Mouse (Mus musculus) limb, embryonic 11.5 days (tissue): ENCODE data around the gene Mical2. TPM values are rescaled to one million over a fixed set of nuclear protein-coding genes. Genes with fewer than 3 reads are reported as not detected.

Source experiments
- ATAC-seq: fragments of 200-750 bp; cut with Nextera tagmentation; 2 replicates; pipeline ENCODE4 v1.8.0; 2017; ENCODE audit warnings: low read depth; ENCODE audit not compliant: insufficient number of reproducible peaks, low FRiP score, low TSS enrichment
- DNase-seq: peaks from one replicate; pipeline ENCODE4 v3.0.0-alpha.2; 2015; ENCODE audit warnings: low spot score
- H3K27ac ChIP-seq: fragments of 300-500 bp; sonication (generic); replicated peaks from 2 replicates; pipeline ENCODE4 v1.5.1; 2014; ENCODE audit warnings: low read depth, mild to moderate bottlenecking, low read length
- H3K27me3 ChIP-seq: fragments of 300-500 bp; sonication (generic); 2 replicates; pipeline ENCODE4 v1.6.1; 2014; ENCODE audit warnings: mild to moderate bottlenecking, low read length, mixed read lengths; ENCODE audit not compliant: control insufficient read depth, insufficient read depth
- H3K36me3 ChIP-seq: fragments of 300-500 bp; sonication (generic); 2 replicates; pipeline ENCODE4 v1.6.1; 2014; ENCODE audit warnings: mild to moderate bottlenecking, low read length, moderate library complexity, mixed read lengths; ENCODE audit not compliant: control insufficient read depth, insufficient read depth
- H3K4me1 ChIP-seq: fragments of 300-500 bp; sonication (generic); 2 replicates; pipeline ENCODE4 v1.6.1; 2014; ENCODE audit warnings: low read length, mixed read lengths; ENCODE audit not compliant: control insufficient read depth, insufficient read depth
- H3K4me2 ChIP-seq: fragments of 300-500 bp; sonication (generic); 2 replicates; pipeline ENCODE4 v1.6.1; 2014; ENCODE audit warnings: low read depth, mild to moderate bottlenecking, moderate library complexity; ENCODE audit not compliant: severe bottlenecking
- H3K4me3 ChIP-seq: fragments of 300-500 bp; sonication (generic); 2 replicates; pipeline ENCODE4 v1.5.1; 2014; ENCODE audit warnings: low read depth, low read length
- H3K9ac ChIP-seq: fragments of 300-500 bp; sonication (generic); 2 replicates; pipeline ENCODE4 v1.6.1; 2014; ENCODE audit warnings: mild to moderate bottlenecking, low read length
- H3K9me3 ChIP-seq: fragments of 300-500 bp; sonication (generic); 2 replicates; pipeline ENCODE4 v1.6.1; 2016; ENCODE audit warnings: low read length; ENCODE audit not compliant: control insufficient read depth
- WGBS: fragments of 180-500 bp; shearing (Covaris S2); extraction: QIAGEN DNeasy Blood & Tissue Kit; methylation state at CpG from one replicate; pipeline ENCODE4 v1.1.7; 2014; 5-methylcytosine and 5-hydroxymethylcytosine counted together
- polyA plus RNA-seq: library from polyadenylated mRNA; unstranded; fragments of >200 nt; fragmentation: Nextera tagmentation; extraction: Ambion mirVana; gene quantifications from 2 replicates; pipeline ENCODE4 v1.2.1, GENCODE M21; 2014

Mical2 gene
- polyA plus RNA-seq, 1 experiment from 2014 or later: 2.3 TPM

GRCm38 (mm10) chr7:112326852-112327251 is 101.2 kb downstream of the Mical2 start:
- Histone ChIP-seq H3K4me3 (no peak overlapping the region), H3K27me3 (no peaks in the 10 kb centered on the region), H3K4me1 (no peaks in the 10 kb centered on the region), H3K9me3 (no peaks in the 10 kb centered on the region), H3K9ac (no peak overlapping the region), H3K36me3 (no peaks in the 10 kb centered on the region), H3K4me2 (no peak overlapping the region), H3K27ac (no peak overlapping the region)
- ATAC-seq (no peak), DNase-seq (no peak)
- WGBS: 93% methylated on average over 4 of the region's 4 CpGs

- H3K9me3 ChIP-seq: no peaks in the 10 kb centered on the region
- H3K27ac ChIP-seq: no peak overlapping the region
- no peak overlapping the region for H3K9ac ChIP-seq
- no peaks in the 10 kb centered on the region for H3K4me1 ChIP-seq
- H3K4me2 ChIP-seq: no peak overlapping the region
- no peaks in the 10 kb centered on the region for H3K36me3 ChIP-seq
- no peak for ATAC-seq
- no peak overlapping the region for H3K4me3 ChIP-seq
- 23% methylated on average over 1 of the region's 1 CpGs for WGBS
- H3K27me3 ChIP-seq: no peaks in the 10 kb centered on the region
- peak; percentile 44 for DNase-seq
Measured at GRCm38 (mm10) chr7:112328969-112329368, 103.3 kb downstream of the Mical2 start.

- Histone ChIP-seq H3K27ac (no peak overlapping the region), H3K4me1 (no peaks in the 10 kb centered on the region), H3K4me2 (no peak overlapping the region), H3K36me3 (no peaks in the 10 kb centered on the region), H3K9me3 (no peaks in the 10 kb centered on the region), H3K9ac (no peak overlapping the region), H3K27me3 (no peaks in the 10 kb centered on the region), H3K4me3 (no peak overlapping the region)
- WGBS: 76% methylated on average over 7 of the region's 7 CpGs
- DNase-seq: no peak
- ATAC-seq: no peak
Measured at GRCm38 (mm10) chr7:112329496-112329895, 103.8 kb downstream of the Mical2 start.

DNA sequence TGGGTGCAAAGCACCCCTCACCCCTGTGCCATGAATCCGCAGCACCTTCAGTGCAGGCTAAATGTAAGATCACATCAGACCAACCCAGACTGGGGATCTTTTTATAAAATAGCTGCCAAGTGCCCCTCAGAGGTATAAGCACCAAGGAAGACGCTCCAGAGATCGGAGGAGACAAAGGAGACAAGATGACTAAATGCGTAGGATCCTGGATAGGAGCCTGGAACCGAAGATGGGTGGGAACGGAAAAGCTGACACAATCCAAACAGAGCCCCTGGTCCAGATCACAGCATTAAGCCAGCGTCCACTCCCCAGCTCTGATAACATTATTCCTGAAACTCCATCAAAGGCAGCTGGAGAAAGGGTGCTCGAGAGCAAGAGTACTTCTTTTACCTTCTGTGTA is 105.3 kb downstream of the Mical2 start:
- WGBS: 91% methylated on average over 8 of the region's 8 CpGs
- no peak overlapping the region for H3K9ac ChIP-seq
- H3K9me3 ChIP-seq: no peaks in the 10 kb centered on the region
- H3K27ac ChIP-seq: no peak overlapping the region
- no peak for ATAC-seq
- H3K4me1 ChIP-seq: no peaks in the 10 kb centered on the region
- no peaks in the 10 kb centered on the region for H3K27me3 ChIP-seq
- H3K4me2 ChIP-seq: no peak overlapping the region
- no peak for DNase-seq
- H3K36me3 ChIP-seq: no peaks in the 10 kb centered on the region
- H3K4me3 ChIP-seq: no peak overlapping the region

DNA sequence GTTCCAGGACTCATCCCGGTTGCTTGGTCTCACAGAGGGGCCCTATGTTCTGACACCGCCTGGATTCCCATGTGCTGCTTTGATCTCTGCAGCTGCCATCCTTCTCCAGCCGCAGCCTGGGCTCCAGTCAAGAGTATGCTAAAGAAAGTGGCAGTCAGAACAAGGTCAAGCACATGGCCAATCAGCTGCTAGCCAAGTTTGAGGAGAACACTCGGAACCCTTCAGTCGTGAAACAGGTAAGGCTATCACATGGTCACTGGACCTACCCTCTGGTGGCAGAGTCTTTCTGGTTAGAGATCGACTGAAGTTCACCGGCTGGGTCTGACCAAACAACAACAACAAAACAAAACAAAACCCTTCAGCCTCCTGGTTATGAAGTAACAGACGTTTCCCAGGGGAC is 106.1 kb downstream of the Mical2 start:
- Histone ChIP-seq H3K36me3 (no peaks in the 10 kb centered on the region), H3K9ac (no peak overlapping the region), H3K27ac (no peak overlapping the region), H3K27me3 (no peaks in the 10 kb centered on the region), H3K9me3 (no peaks in the 10 kb centered on the region), H3K4me1 (no peaks in the 10 kb centered on the region), H3K4me2 (no peak overlapping the region), H3K4me3 (no peak overlapping the region)
- ATAC-seq (no peak), DNase-seq (no peak)
- 71% methylated on average over 8 of the region's 8 CpGs for WGBS

- ATAC-seq: no peak
- H3K36me3 ChIP-seq: no peaks in the 10 kb centered on the region
- WGBS: 81% methylated on average over 5 of the region's 5 CpGs
Measured at GRCm38 (mm10) chr7:112332426-112332825, 106.8 kb downstream of the Mical2 start.

GRCm38 (mm10) chr7:112333404-112333803 is 107.7 kb downstream of the Mical2 start:
- Histone ChIP-seq H3K36me3 (no peaks in the 10 kb centered on the region), H3K4me1 (no peaks in the 10 kb centered on the region), H3K9ac (no peak overlapping the region), H3K27me3 (no peaks in the 10 kb centered on the region), H3K9me3 (no peaks in the 10 kb centered on the region), H3K4me2 (no peak overlapping the region), H3K4me3 (no peak overlapping the region), H3K27ac (no peak overlapping the region)
- 82% methylated on average over 7 of the region's 7 CpGs for WGBS
- DNase-seq (no peak), ATAC-seq (no peak)

More at GRCm38 (mm10) chr7:112332426-112332825, 106.8 kb downstream of the Mical2 start:
- DNase-seq: no peak
- no peaks in the 10 kb centered on the region for H3K4me1 ChIP-seq
- H3K9ac ChIP-seq: no peak overlapping the region
- H3K27me3 ChIP-seq: no peaks in the 10 kb centered on the region
- no peak overlapping the region for H3K4me2 ChIP-seq
- no peaks in the 10 kb centered on the region for H3K9me3 ChIP-seq
- no peak overlapping the region for H3K27ac ChIP-seq
- H3K4me3 ChIP-seq: no peak overlapping the region

DNA sequence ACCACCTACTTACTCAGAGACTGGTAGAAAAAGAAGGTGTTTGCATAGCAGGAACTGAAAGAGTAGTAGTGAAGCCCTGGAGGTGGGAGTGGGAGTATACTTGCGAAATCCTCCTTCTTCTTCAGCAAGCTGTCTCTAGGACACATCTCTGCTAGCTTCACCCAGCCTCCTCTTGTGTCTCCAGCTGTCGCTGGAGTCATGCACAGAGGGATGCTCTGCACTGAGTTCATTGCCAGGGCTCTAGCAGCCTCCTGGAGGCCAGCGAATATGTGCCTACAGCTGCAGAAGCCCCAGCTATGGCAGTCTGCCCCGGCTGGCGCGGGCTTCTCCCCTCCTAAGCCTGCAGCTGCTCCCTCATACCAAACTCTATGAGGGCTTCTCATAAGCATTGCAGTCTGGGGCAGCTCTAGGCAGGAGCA is 110.6 kb downstream of the Mical2 start:
- Histone ChIP-seq H3K9ac (no peak overlapping the region), H3K4me1 (no peaks in the 10 kb centered on the region), H3K4me2 (no peak overlapping the region), H3K9me3 (no peaks in the 10 kb centered on the region), H3K36me3 (no peaks in the 10 kb centered on the region), H3K4me3 (no peak overlapping the region), H3K27me3 (no peaks in the 10 kb centered on the region), H3K27ac (no peak overlapping the region)
- no peak for ATAC-seq
- DNase-seq: no peak
- WGBS: 74% methylated on average over 6 of the region's 6 CpGs

DNA sequence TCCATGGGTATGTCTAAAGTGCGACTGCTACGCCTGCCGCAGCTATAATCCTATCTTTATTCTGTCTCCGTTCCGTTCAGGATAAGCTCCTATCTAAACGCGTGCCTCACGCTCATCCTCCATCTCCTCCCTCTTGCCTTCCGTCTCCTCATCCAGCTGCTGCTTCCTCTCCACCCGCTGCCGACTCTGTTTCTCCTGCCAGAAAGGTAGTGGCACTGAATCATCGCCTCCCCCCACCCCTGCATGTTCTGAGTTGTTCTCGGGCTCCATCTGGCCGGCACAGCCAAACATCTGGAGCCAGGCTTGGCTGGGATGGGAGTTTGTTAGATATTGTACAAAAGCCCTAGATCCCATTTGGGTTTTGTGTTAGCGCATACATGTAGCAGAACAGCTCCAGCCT is 111.1 kb downstream of the Mical2 start:
- Histone ChIP-seq H3K9ac (no peak overlapping the region), H3K4me1 (no peaks in the 10 kb centered on the region), H3K27ac (no peak overlapping the region), H3K9me3 (no peaks in the 10 kb centered on the region), H3K4me3 (no peak overlapping the region), H3K36me3 (no peaks in the 10 kb centered on the region), H3K4me2 (no peak overlapping the region), H3K27me3 (no peaks in the 10 kb centered on the region)
- DNase-seq: peak; percentile 28
- no peak for ATAC-seq
- 75% methylated on average over 15 of the region's 15 CpGs for WGBS
